Mouse (Mus musculus): ENCODE results near the gene Evi2a. TPM values are rescaled to one million over a fixed set of nuclear protein-coding genes. Genes with fewer than 3 reads are reported as not detected.

Evi2a gene
- total RNA-seq (2014; rRNA removed) (2.5 and 2.8 TPM in 2 replicates), polyA plus RNA-seq (2015; fragmentation: Nextera tagmentation; extraction: Ambion mirVana) (2.5 and 4.6 TPM in 2 replicates)

GRCm38 (mm10) chr11:79530333-79530761 is at the start of gene Evi2a, which contains the start of gene Evi2:
Gene Evi2a (minus strand): TSS chr11:79530609.
Gene Evi2 (minus strand): TSS chr11:79530589.
- DNase-seq: no peak

GRCm38 (mm10) chr11:79577741-79578140 is 47.3 kb upstream of the Evi2a start:
- peak; percentile 75; the same call in 1 of the 2 replicates for ATAC-seq

More at GRCm38 (mm10) chr11:79530333-79530761, at the start of gene Evi2a, which contains the start of gene Evi2:
- Histone ChIP-seq H3K4me1 (ENCODE audit: insufficient read depth) (no peaks in the 10 kb centered on the region), H3K4me3 (ENCODE audit: low read depth, low read length) (no peak within 1 kb of the TSS), H3K4me2 (ENCODE audit: low read depth) (no peak within 1 kb of the TSS), H3K27me3 (ENCODE audit: insufficient read depth, low read length) (no peaks in the 10 kb centered on the region), H3K9me3 (ENCODE audit: low read length) (no peaks in the 10 kb centered on the region), H3K9ac (no peak within 1 kb of the TSS), H3K36me3 (ENCODE audit: insufficient read depth) (no peaks in the 10 kb centered on the region), H3K27ac (ENCODE audit: low read depth, low read length) (no peak within 1 kb of the TSS)
- TF ChIP-seq CTCF (IDR thresholded peaks at IDR 0.05; ENCODE audit: low read depth): no peak
- no peak for ATAC-seq
- 78% methylated on average over 7 of the region's 7 CpGs for WGBS

GRCm38 (mm10) chr11:79575383-79576073 is 45.1 kb upstream of the Evi2a start:
- Histone ChIP-seq H3K4me3 (ENCODE audit: low read depth, low read length) (no peak overlapping the region), H3K9ac (no peak overlapping the region), H3K9me3 (ENCODE audit: low read length) (no peaks in the 10 kb centered on the region), H3K27ac (ENCODE audit: low read depth, low read length) (no peak overlapping the region), H3K36me3 (ENCODE audit: insufficient read depth) (peaks cover 40% of the 10 kb centered on the region), H3K4me2 (ENCODE audit: low read depth) (no peak overlapping the region), H3K4me1 (ENCODE audit: insufficient read depth) (no peaks in the 10 kb centered on the region), H3K27me3 (ENCODE audit: insufficient read depth, low read length) (no peaks in the 10 kb centered on the region)
- no peak for TF ChIP-seq CTCF (IDR thresholded peaks at IDR 0.05; ENCODE audit: low read depth)
- 86% methylated on average over 14 of the region's 14 CpGs for WGBS
- no peak for DNase-seq
- ATAC-seq: no peak

More at GRCm38 (mm10) chr11:79577741-79578140, 47.3 kb upstream of the Evi2a start:
- Histone ChIP-seq H3K36me3 (ENCODE audit: insufficient read depth) (peaks cover 27% of the 10 kb centered on the region), H3K27ac (ENCODE audit: low read depth, low read length) (no peak overlapping the region), H3K4me2 (ENCODE audit: low read depth) (no peak overlapping the region), H3K9me3 (ENCODE audit: low read length) (no peaks in the 10 kb centered on the region), H3K4me3 (ENCODE audit: low read depth, low read length) (no peak overlapping the region), H3K27me3 (ENCODE audit: insufficient read depth, low read length) (no peaks in the 10 kb centered on the region), H3K9ac (no peak overlapping the region), H3K4me1 (ENCODE audit: insufficient read depth) (no peaks in the 10 kb centered on the region)
- TF ChIP-seq CTCF (IDR thresholded peaks at IDR 0.05; ENCODE audit: low read depth): peak; percentile 82
- DNase-seq: peak; percentile 84
- 40% methylated on average over 5 of the region's 5 CpGs for WGBS

GRCm38 (mm10) chr11:79573836-79574235 is 43.4 kb upstream of the Evi2a start:
- Histone ChIP-seq H3K9ac (no peak overlapping the region), H3K36me3 (ENCODE audit: insufficient read depth) (peaks cover 50% of the 10 kb centered on the region), H3K9me3 (ENCODE audit: low read length) (no peaks in the 10 kb centered on the region), H3K4me1 (ENCODE audit: insufficient read depth) (no peaks in the 10 kb centered on the region), H3K27me3 (ENCODE audit: insufficient read depth, low read length) (no peaks in the 10 kb centered on the region), H3K27ac (ENCODE audit: low read depth, low read length) (no peak overlapping the region), H3K4me2 (ENCODE audit: low read depth) (no peak overlapping the region), H3K4me3 (ENCODE audit: low read depth, low read length) (no peak overlapping the region)
- no peak for DNase-seq
- no peak for ATAC-seq
- WGBS: 72% methylated on average over 3 of the region's 3 CpGs
- TF ChIP-seq CTCF (IDR thresholded peaks at IDR 0.05; ENCODE audit: low read depth): no peak

GRCm38 (mm10) chr11:79570319-79570718 is 39.9 kb upstream of the Evi2a start:
- WGBS: 92% methylated on average over 2 of the region's 2 CpGs

GRCm38 (mm10) chr11:79568197-79568911 is 37.9 kb upstream of the Evi2a start:
- 92% methylated on average over 11 of the region's 11 CpGs for WGBS

More at GRCm38 (mm10) chr11:79570319-79570718, 39.9 kb upstream of the Evi2a start:
- Histone ChIP-seq H3K4me3 (ENCODE audit: low read depth, low read length) (no peak overlapping the region), H3K9me3 (ENCODE audit: low read length) (no peaks in the 10 kb centered on the region), H3K36me3 (ENCODE audit: insufficient read depth) (peaks cover 59% of the 10 kb centered on the region), H3K4me2 (ENCODE audit: low read depth) (no peak overlapping the region), H3K9ac (no peak overlapping the region), H3K27ac (ENCODE audit: low read depth, low read length) (no peak overlapping the region), H3K27me3 (ENCODE audit: insufficient read depth, low read length) (no peaks in the 10 kb centered on the region), H3K4me1 (ENCODE audit: insufficient read depth) (no peaks in the 10 kb centered on the region)
- ATAC-seq (no peak), DNase-seq (no peak)
- no peak for TF ChIP-seq CTCF (IDR thresholded peaks at IDR 0.05; ENCODE audit: low read depth)

GRCm38 (mm10) chr11:79566947-79567346 is 36.5 kb upstream of the Evi2a start:
- ATAC-seq: no peak
- 0 out of 2 replicates have a peak, but pooled peaks have one; percentile 12 for TF ChIP-seq CTCF (IDR thresholded peaks at IDR 0.05; ENCODE audit: low read depth)
- Histone ChIP-seq H3K36me3 (ENCODE audit: insufficient read depth) (peaks cover 56% of the 10 kb centered on the region), H3K4me3 (ENCODE audit: low read depth, low read length) (no peak overlapping the region), H3K9me3 (ENCODE audit: low read length) (no peaks in the 10 kb centered on the region), H3K9ac (no peak overlapping the region), H3K27me3 (ENCODE audit: insufficient read depth, low read length) (no peaks in the 10 kb centered on the region), H3K4me2 (ENCODE audit: low read depth) (no peak overlapping the region), H3K27ac (ENCODE audit: low read depth, low read length) (no peak overlapping the region), H3K4me1 (ENCODE audit: insufficient read depth) (no peaks in the 10 kb centered on the region)
- DNase-seq: no peak
- WGBS: 48% methylated on average over 1 of the region's 1 CpGs

More at GRCm38 (mm10) chr11:79568197-79568911, 37.9 kb upstream of the Evi2a start:
- ATAC-seq: no peak
- no peak overlapping the region for H3K27ac ChIP-seq (ENCODE audit: low read depth, low read length)
- H3K9ac ChIP-seq: no peak overlapping the region
- no peak for TF ChIP-seq CTCF (IDR thresholded peaks at IDR 0.05; ENCODE audit: low read depth)
- no peaks in the 10 kb centered on the region for H3K27me3 ChIP-seq (ENCODE audit: insufficient read depth, low read length)
- no peak overlapping the region for H3K4me3 ChIP-seq (ENCODE audit: low read depth, low read length)
- H3K36me3 ChIP-seq (ENCODE audit: insufficient read depth): peaks cover 52% of the 10 kb centered on the region
- no peak for DNase-seq
- no peak overlapping the region for H3K4me2 ChIP-seq (ENCODE audit: low read depth)
- no peaks in the 10 kb centered on the region for H3K4me1 ChIP-seq (ENCODE audit: insufficient read depth)
- no peaks in the 10 kb centered on the region for H3K9me3 ChIP-seq (ENCODE audit: low read length)
